Mouse (Mus musculus) macrophage (primary cell): ENCODE measurements around the gene Cacna2d3. TPM values are rescaled to one million over a fixed set of nuclear protein-coding genes. Genes with fewer than 3 reads are reported as not detected.

Source experiments
- H3K27ac ChIP-seq: fragments of 350-480 bp; formaldehyde crosslinking; 2 replicates; pipeline ENCODE4 v1.9.0; 2021
- H3K36me3 ChIP-seq: fragments of 350-480 bp; formaldehyde crosslinking; 2 replicates; pipeline ENCODE4 v1.9.0; 2021; ENCODE audit errors: inconsistent target
- H3K4me3 ChIP-seq: fragments of 350-480 bp; formaldehyde crosslinking; 2 replicates; pipeline ENCODE4 v1.9.0; 2021; ENCODE audit errors: inconsistent target
- H3K79me2 ChIP-seq: fragments of 350-480 bp; formaldehyde crosslinking; 2 replicates; pipeline ENCODE4 v1.9.0; 2021; ENCODE audit errors: inconsistent target
- WGBS: methylation state at CpG from one replicate; pipeline ENCODE4 v1.1.7; 2026; ENCODE audit warnings: inconsistent platforms; ENCODE audit not compliant: missing documents; 5-methylcytosine and 5-hydroxymethylcytosine counted together
- polyA plus RNA-seq: library from polyadenylated mRNA; stranded (reverse); fragments of 250-400 nt; gene quantifications from 3 replicates; pipeline ENCODE4 v1.2.4, GENCODE M21; 2018; ENCODE audit warnings: inconsistent platforms

Cacna2d3 gene
- polyA plus RNA-seq, 1 experiment from 2014 or later: not detected

- H3K79me2 ChIP-seq: no peaks in the 10 kb centered on the region
- H3K36me3 ChIP-seq: no peaks in the 10 kb centered on the region
- no peak overlapping the region for H3K4me3 ChIP-seq
- 79% methylated on average over 8 of the region's 8 CpGs for WGBS
- H3K27ac ChIP-seq: no peak overlapping the region
Measured at GRCm38 (mm10) chr14:29405125-29405877, 316.4 kb downstream of the Cacna2d3 start.

- 72% methylated on average over 8 of the region's 8 CpGs for WGBS
- no peaks in the 10 kb centered on the region for H3K36me3 ChIP-seq
- no peak overlapping the region for H3K27ac ChIP-seq
- H3K79me2 ChIP-seq: no peaks in the 10 kb centered on the region
- no peak overlapping the region for H3K4me3 ChIP-seq
Measured at GRCm38 (mm10) chr14:29403849-29404808, 317.5 kb downstream of the Cacna2d3 start.

GRCm38 (mm10) chr14:29402471-29402870 is 319.2 kb downstream of the Cacna2d3 start:
- H3K27ac ChIP-seq: no peak overlapping the region
- H3K36me3 ChIP-seq: no peaks in the 10 kb centered on the region
- no peak overlapping the region for H3K4me3 ChIP-seq
- no peaks in the 10 kb centered on the region for H3K79me2 ChIP-seq
- 80% methylated on average over 8 of the region's 8 CpGs for WGBS

GRCm38 (mm10) chr14:29393786-29394185 is 327.9 kb downstream of the Cacna2d3 start:
- no peak overlapping the region for H3K27ac ChIP-seq
- H3K4me3 ChIP-seq: no peak overlapping the region
- H3K79me2 ChIP-seq: no peaks in the 10 kb centered on the region
- WGBS: 84% methylated on average over 5 of the region's 8 CpGs
- H3K36me3 ChIP-seq: no peaks in the 10 kb centered on the region

- Histone ChIP-seq H3K27ac (no peak overlapping the region), H3K79me2 (no peaks in the 10 kb centered on the region), H3K36me3 (no peaks in the 10 kb centered on the region), H3K4me3 (no peak overlapping the region)
- 95% methylated on average over 3 of the region's 3 CpGs for WGBS
Measured at GRCm38 (mm10) chr14:29392851-29393250, 328.8 kb downstream of the Cacna2d3 start.

GRCm38 (mm10) chr14:29391489-29391888 is 330.2 kb downstream of the Cacna2d3 start:
- no peak overlapping the region for H3K4me3 ChIP-seq
- 86% methylated on average over 2 of the region's 2 CpGs for WGBS
- no peaks in the 10 kb centered on the region for H3K36me3 ChIP-seq
- H3K27ac ChIP-seq: no peak overlapping the region
- H3K79me2 ChIP-seq: no peaks in the 10 kb centered on the region

GRCm38 (mm10) chr14:29387761-29388160 is 333.9 kb downstream of the Cacna2d3 start:
- Histone ChIP-seq H3K4me3 (no peak overlapping the region), H3K36me3 (no peaks in the 10 kb centered on the region), H3K79me2 (no peaks in the 10 kb centered on the region), H3K27ac (no peak overlapping the region)
- WGBS: 75% methylated on average over 3 of the region's 3 CpGs

GRCm38 (mm10) chr14:29385500-29385899 is 336.2 kb downstream of the Cacna2d3 start:
- H3K79me2 ChIP-seq: no peaks in the 10 kb centered on the region
- no peaks in the 10 kb centered on the region for H3K36me3 ChIP-seq
- H3K27ac ChIP-seq: no peak overlapping the region
- H3K4me3 ChIP-seq: no peak overlapping the region

GRCm38 (mm10) chr14:29382786-29383185 is 338.9 kb downstream of the Cacna2d3 start:
- no peaks in the 10 kb centered on the region for H3K79me2 ChIP-seq
- H3K27ac ChIP-seq: no peak overlapping the region
- H3K36me3 ChIP-seq: no peaks in the 10 kb centered on the region
- 86% methylated on average over 2 of the region's 2 CpGs for WGBS
- H3K4me3 ChIP-seq: no peak overlapping the region

GRCm38 (mm10) chr14:29366911-29367310 is 354.8 kb downstream of the Cacna2d3 start:
- WGBS: 77% methylated on average over 5 of the region's 5 CpGs
- no peaks in the 10 kb centered on the region for H3K79me2 ChIP-seq
- no peak overlapping the region for H3K27ac ChIP-seq
- H3K36me3 ChIP-seq: no peaks in the 10 kb centered on the region
- no peak overlapping the region for H3K4me3 ChIP-seq

- Histone ChIP-seq H3K36me3 (no peaks in the 10 kb centered on the region), H3K4me3 (no peak overlapping the region), H3K79me2 (no peaks in the 10 kb centered on the region), H3K27ac (no peak overlapping the region)
- 63% methylated on average over 3 of the region's 3 CpGs for WGBS
Measured at GRCm38 (mm10) chr14:29362448-29362847, 359.2 kb downstream of the Cacna2d3 start.

- Histone ChIP-seq H3K27ac (no peak overlapping the region), H3K79me2 (no peaks in the 10 kb centered on the region), H3K4me3 (no peak overlapping the region), H3K36me3 (no peaks in the 10 kb centered on the region)
- WGBS: 79% methylated on average over 4 of the region's 4 CpGs
Measured at GRCm38 (mm10) chr14:29350627-29351026, 371.0 kb downstream of the Cacna2d3 start.

- H3K4me3 ChIP-seq: no peak overlapping the region
- no peaks in the 10 kb centered on the region for H3K79me2 ChIP-seq
- no peaks in the 10 kb centered on the region for H3K36me3 ChIP-seq
- WGBS: 84% methylated on average over 6 of the region's 6 CpGs
- H3K27ac ChIP-seq: no peak overlapping the region
Measured at GRCm38 (mm10) chr14:29341581-29341980, 380.1 kb downstream of the Cacna2d3 start.

GRCm38 (mm10) chr14:29340728-29341127 is 380.9 kb downstream of the Cacna2d3 start:
- no peaks in the 10 kb centered on the region for H3K36me3 ChIP-seq
- no peak overlapping the region for H3K4me3 ChIP-seq
- WGBS: 93% methylated on average over 5 of the region's 5 CpGs
- H3K27ac ChIP-seq: no peak overlapping the region
- H3K79me2 ChIP-seq: no peaks in the 10 kb centered on the region

- Histone ChIP-seq H3K36me3 (no peaks in the 10 kb centered on the region), H3K27ac (no peak overlapping the region), H3K79me2 (no peaks in the 10 kb centered on the region), H3K4me3 (no peak overlapping the region)
- 82% methylated on average over 5 of the region's 5 CpGs for WGBS
Measured at GRCm38 (mm10) chr14:29334897-29335296, 386.8 kb downstream of the Cacna2d3 start.
